Mouse (Mus musculus): Measurements from ENCODE around the gene Zcchc24. TPM values are rescaled to one million over a fixed set of nuclear protein-coding genes. Genes with fewer than 3 reads are reported as not detected.

Gene Zcchc24
- total and polyA plus RNA-seq, 3 experiments: 0.05 TPM; not detected in 2

- Histone ChIP-seq H3K4me3 (ENCODE audit: low read depth, low read length) (no peak overlapping the region), H3K9me3 (replicated peaks) (no peaks in the 10 kb centered on the region), H3K27me3 (ENCODE audit: insufficient read depth, low read length) (no peaks in the 10 kb centered on the region), H3K4me1 (ENCODE audit: insufficient read depth, low read depth, low read length) (no peaks in the 10 kb centered on the region), H3K36me3 (replicated peaks) (peaks cover 46% of the 10 kb centered on the region)
- peak; percentile 25 for DNase-seq (ENCODE audit: low spot score)
- no peak for TF ChIP-seq GATA1 (IDR thresholded peaks at IDR 0.05; ENCODE audit: borderline replicate concordance, low read length)
- TF ChIP-seq CTCF (IDR thresholded peaks at IDR 0.05; ENCODE audit: low read depth, low read length): no peak
- TF ChIP-seq TAL1 (conservative IDR thresholded peaks at IDR 0.05; ENCODE audit: low read depth, low read length): no peak
- no peak for TF ChIP-seq GATA2 (IDR thresholded peaks at IDR 0.05; ENCODE audit: borderline replicate concordance, low read depth, low read length)
- TF ChIP-seq POLR2AphosphoS5 (IDR thresholded peaks at IDR 0.05; ENCODE audit: insufficient replicate concordance, low read depth, low read length): no peak
- peak; percentile 38; the same call in 1 of the 2 replicates for ATAC-seq (ENCODE audit: extremely low read depth, insufficient number of reproducible peaks, low FRiP score, poor library complexity, severe bottlenecking)
These were observed 66.9 kb downstream of the Zcchc24 start for GRCm38 (mm10) chr14:25701986-25702385.

GRCm38 (mm10) chr14:25696356-25696755, 72.5 kb downstream of the Zcchc24 start:
- Histone ChIP-seq H3K9me3 (replicated peaks) (no peaks in the 10 kb centered on the region), H3K4me3 (ENCODE audit: low read depth, low read length) (no peak overlapping the region), H3K36me3 (replicated peaks) (peaks cover 62% of the 10 kb centered on the region), H3K4me1 (ENCODE audit: insufficient read depth, low read depth, low read length) (peaks cover 26% of the 10 kb centered on the region), H3K27me3 (ENCODE audit: insufficient read depth, low read length) (peaks cover 4% of the 10 kb centered on the region; the same call in 1 of the 2 replicates)
- TF ChIP-seq TAL1 (conservative IDR thresholded peaks at IDR 0.05; ENCODE audit: low read depth, low read length) (no peak), POLR2AphosphoS5 (IDR thresholded peaks at IDR 0.05; ENCODE audit: insufficient replicate concordance, low read depth, low read length) (no peak), GATA2 (IDR thresholded peaks at IDR 0.05; ENCODE audit: borderline replicate concordance, low read depth, low read length) (no peak), GATA1 (IDR thresholded peaks at IDR 0.05; ENCODE audit: borderline replicate concordance, low read length) (no peak), CTCF (IDR thresholded peaks at IDR 0.05; ENCODE audit: low read depth, low read length) (no peak)
- DNase-seq (ENCODE audit: low spot score) (no peak), ATAC-seq (ENCODE audit: extremely low read depth, insufficient number of reproducible peaks, low FRiP score, poor library complexity, severe bottlenecking) (no peak)

GRCm38 (mm10) chr14:25695059-25695458, 73.8 kb downstream of the Zcchc24 start:
- ATAC-seq (ENCODE audit: extremely low read depth, insufficient number of reproducible peaks, low FRiP score, poor library complexity, severe bottlenecking) (peak; percentile 6; the same call in 1 of the 2 replicates), DNase-seq (ENCODE audit: low spot score) (peak; percentile 42)
- Histone ChIP-seq H3K36me3 (replicated peaks) (peaks cover 50% of the 10 kb centered on the region), H3K9me3 (replicated peaks) (no peaks in the 10 kb centered on the region), H3K4me3 (ENCODE audit: low read depth, low read length) (peak overlapping the region; percentile 86), H3K27me3 (ENCODE audit: insufficient read depth, low read length) (peaks cover 4% of the 10 kb centered on the region; the same call in 1 of the 2 replicates), H3K4me1 (ENCODE audit: insufficient read depth, low read depth, low read length) (peaks cover 26% of the 10 kb centered on the region)
- TF ChIP-seq GATA2 (IDR thresholded peaks at IDR 0.05; ENCODE audit: borderline replicate concordance, low read depth, low read length): no peak

GRCm38 (mm10) chr14:25694569-25694897, 74.3 kb downstream of the Zcchc24 start:
- no peak for TF ChIP-seq CTCF (IDR thresholded peaks at IDR 0.05; ENCODE audit: low read depth, low read length)
- TF ChIP-seq GATA1 (IDR thresholded peaks at IDR 0.05; ENCODE audit: borderline replicate concordance, low read length): no peak
- no peak for TF ChIP-seq GATA2 (IDR thresholded peaks at IDR 0.05; ENCODE audit: borderline replicate concordance, low read depth, low read length)
- no peak for TF ChIP-seq POLR2AphosphoS5 (IDR thresholded peaks at IDR 0.05; ENCODE audit: insufficient replicate concordance, low read depth, low read length)
- no peak for TF ChIP-seq TAL1 (conservative IDR thresholded peaks at IDR 0.05; ENCODE audit: low read depth, low read length)
- Histone ChIP-seq H3K36me3 (replicated peaks) (peaks cover 45% of the 10 kb centered on the region), H3K4me1 (ENCODE audit: insufficient read depth, low read depth, low read length) (peaks cover 26% of the 10 kb centered on the region), H3K4me3 (ENCODE audit: low read depth, low read length) (peak overlapping the region; percentile 86), H3K9me3 (replicated peaks) (no peaks in the 10 kb centered on the region), H3K27me3 (ENCODE audit: insufficient read depth, low read length) (peaks cover 4% of the 10 kb centered on the region; the same call in 1 of the 2 replicates)
- DNase-seq (ENCODE audit: low spot score) (peak; percentile 34), ATAC-seq (ENCODE audit: extremely low read depth, insufficient number of reproducible peaks, low FRiP score, poor library complexity, severe bottlenecking) (no peak)

GRCm38 (mm10) chr14:25693888-25694568, 74.8 kb downstream of the Zcchc24 start, which contains the start of gene Ppif:
TSS of gene Ppif (plus strand) at chr14:25694154.
- ATAC-seq (ENCODE audit: extremely low read depth, insufficient number of reproducible peaks, low FRiP score, poor library complexity, severe bottlenecking) (peak; percentile 80), DNase-seq (ENCODE audit: low spot score) (peak; percentile 91)
- Histone ChIP-seq H3K27me3 (ENCODE audit: insufficient read depth, low read length) (peaks cover 4% of the 10 kb centered on the region; the same call in 1 of the 2 replicates), H3K4me3 (ENCODE audit: low read depth, low read length) (peak within 1 kb of the TSS; percentile 86), H3K36me3 (replicated peaks) (peaks cover 40% of the 10 kb centered on the region), H3K9me3 (replicated peaks) (no peaks in the 10 kb centered on the region), H3K4me1 (ENCODE audit: insufficient read depth, low read depth, low read length) (peaks cover 26% of the 10 kb centered on the region)
- TF ChIP-seq CTCF (IDR thresholded peaks at IDR 0.05; ENCODE audit: low read depth, low read length): peak; percentile 95
- TF ChIP-seq GATA2 (IDR thresholded peaks at IDR 0.05; ENCODE audit: borderline replicate concordance, low read depth, low read length): no peak
- TF ChIP-seq TAL1 (conservative IDR thresholded peaks at IDR 0.05; ENCODE audit: low read depth, low read length): no peak
- TF ChIP-seq GATA1 (IDR thresholded peaks at IDR 0.05; ENCODE audit: borderline replicate concordance, low read length): no peak

- H3K9me3 ChIP-seq (replicated peaks): no peaks in the 10 kb centered on the region
- H3K36me3 ChIP-seq (replicated peaks): peaks cover 33% of the 10 kb centered on the region
- ATAC-seq (ENCODE audit: extremely low read depth, insufficient number of reproducible peaks, low FRiP score, poor library complexity, severe bottlenecking) (no peak), DNase-seq (ENCODE audit: low spot score) (no peak)
- peaks cover 4% of the 10 kb centered on the region; the same call in 1 of the 2 replicates for H3K27me3 ChIP-seq (ENCODE audit: insufficient read depth, low read length)
- TF ChIP-seq GATA2 (IDR thresholded peaks at IDR 0.05; ENCODE audit: borderline replicate concordance, low read depth, low read length) (no peak), CTCF (IDR thresholded peaks at IDR 0.05; ENCODE audit: low read depth, low read length) (no peak), GATA1 (IDR thresholded peaks at IDR 0.05; ENCODE audit: borderline replicate concordance, low read length) (no peak), POLR2AphosphoS5 (IDR thresholded peaks at IDR 0.05; ENCODE audit: insufficient replicate concordance, low read depth, low read length) (no peak)
- H3K4me3 ChIP-seq (ENCODE audit: low read depth, low read length): peak overlapping the region; percentile 86; the same call in 1 of the 2 replicates
- H3K4me1 ChIP-seq (ENCODE audit: insufficient read depth, low read depth, low read length): peaks cover 26% of the 10 kb centered on the region
These were observed 75.5 kb downstream of the Zcchc24 start for GRCm38 (mm10) chr14:25693271-25693887.

Data from G1E (cell line).